Mouse (Mus musculus) heart, adult 2 months (tissue): ENCODE measurements around the gene Hmgb4. TPM values are rescaled to one million over a fixed set of nuclear protein-coding genes. Genes with fewer than 3 reads are reported as not detected.

ENCODE experiments used
- DNase-seq, 2 experiments: peaks; one replicate each; pipeline ENCODE4 v3.0.0; 2021
- H3K27ac ChIP-seq: fragments of 200-600 bp; 2 replicates; pipeline ENCODE4 v1.8.1; 2022
- H3K27me3 ChIP-seq: fragments of 200-500 bp; 2 replicates; pipeline ENCODE4 v1.6.1; 2012; ENCODE audit warnings: mild to moderate bottlenecking, low read length, inconsistent platforms, mixed read lengths; ENCODE audit not compliant: control insufficient read depth, insufficient read depth
- H3K36me3 ChIP-seq: fragments of 200-500 bp; 2 replicates; pipeline ENCODE4 v1.6.1; 2012; ENCODE audit warnings: low read length, inconsistent platforms; ENCODE audit not compliant: control insufficient read depth, insufficient read depth
- H3K4me1 ChIP-seq: fragments of 200-500 bp; 2 replicates; pipeline ENCODE4 v1.6.1; 2011; ENCODE audit warnings: low read length; ENCODE audit not compliant: control insufficient read depth, insufficient read depth
- H3K4me3 ChIP-seq: fragments of 200-600 bp; 2 replicates; pipeline ENCODE4 v1.8.1; 2022
- H3K79me2 ChIP-seq: fragments of 200-500 bp; replicated peaks from 2 replicates; pipeline ENCODE4 v1.6.1; 2012; ENCODE audit warnings: mild to moderate bottlenecking, inconsistent platforms, low read length, moderate library complexity, mixed read lengths; ENCODE audit not compliant: control insufficient read depth, insufficient read depth
- H3K9ac ChIP-seq: fragments of 200-500 bp; 2 replicates; pipeline ENCODE4 v1.6.1; 2012; ENCODE audit warnings: low read depth, mild to moderate bottlenecking, control low read depth, inconsistent platforms, low read length, mixed read lengths
- CTCF ChIP-seq: fragments of 200-600 bp; IDR thresholded peaks from 2 replicates; pipeline ENCODE4 v1.8.1; 2022; ENCODE audit warnings: antibody characterized with exemption, mild to moderate bottlenecking, moderate library complexity
- EP300 ChIP-seq: fragments of 200-500 bp; IDR thresholded peaks from 2 replicates; pipeline ENCODE4 v1.6.1; 2011; ENCODE audit warnings: low read depth, low read length, control low read depth; ENCODE audit not compliant: insufficient read depth
- POLR2A ChIP-seq: fragments of 200-500 bp; IDR thresholded peaks from 2 replicates; pipeline ENCODE4 v1.6.1; 2011; ENCODE audit warnings: mild to moderate bottlenecking, low read depth, low read length, control low read depth; ENCODE audit not compliant: insufficient read depth
- WGBS: fragments of 180-500 bp; shearing (Covaris S2); methylation state at CpG from one replicate; pipeline ENCODE4 v1.1.7; 2018; 5-methylcytosine and 5-hydroxymethylcytosine counted together
- intact Hi-C: fragments of 180-260 bp; cut with DNase I; formaldehyde crosslinking; loops from one replicate; pipeline ENCODE4 v1.15.1; 2025
- polyA plus RNA-seq: library from polyadenylated mRNA; depleted of rRNA; stranded (reverse); fragments of >200 nt; gene quantifications from 2 replicates; pipeline ENCODE4 v1.2.3, GENCODE M21; 2012
- total RNA-seq, 2 experiments: library from RNA; stranded (reverse); gene quantifications; 2 replicates each; pipeline ENCODE4 v1.2.3; 2021

Gene Hmgb4
- total and polyA plus RNA-seq, 3 experiments, result 0.25 TPM; not detected in 2

DNA sequence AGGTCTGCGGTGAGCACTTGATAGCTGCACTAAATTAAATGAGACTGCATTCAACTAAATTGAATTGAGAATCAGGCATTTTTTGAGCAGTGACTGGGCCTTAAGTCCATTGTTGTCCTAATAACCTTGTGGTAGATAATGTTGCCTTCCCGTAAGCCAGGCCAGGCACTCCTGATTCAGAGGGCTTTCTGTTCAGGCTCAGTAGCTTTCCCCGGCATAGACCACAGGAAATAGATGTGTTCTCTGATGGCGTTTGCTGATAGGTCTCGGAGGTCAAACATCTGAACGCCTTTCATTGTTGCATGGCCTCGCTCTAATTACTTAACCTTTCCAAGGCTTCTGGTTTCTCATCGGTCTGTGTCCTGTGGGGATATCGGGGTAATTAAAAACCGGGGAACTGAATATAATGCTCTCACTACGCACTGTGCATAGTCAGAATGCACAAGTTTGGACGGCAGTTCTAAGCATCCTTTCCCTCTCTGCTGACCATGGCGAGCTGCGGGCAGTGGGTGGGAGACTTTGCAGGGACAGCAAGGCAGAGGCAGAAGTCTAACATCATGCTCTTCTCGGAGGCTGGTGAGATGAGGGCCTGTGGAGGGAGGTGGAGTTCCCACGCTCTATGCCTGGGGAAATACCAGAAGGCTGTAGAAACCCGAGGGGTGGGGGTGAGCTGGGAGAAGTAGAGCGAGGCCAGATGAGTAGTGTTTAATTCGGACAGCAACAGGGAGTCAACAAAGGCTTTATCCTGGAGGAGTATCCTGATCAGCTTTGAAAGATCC is 19.5 kb downstream of the Hmgb4 start:
- Histone ChIP-seq H3K79me2 (no peaks in the 10 kb centered on the region), H3K9ac (no peak overlapping the region), H3K36me3 (no peaks in the 10 kb centered on the region), H3K27ac (no peak overlapping the region), H3K27me3 (no peaks in the 10 kb centered on the region; the same call in 1 of the 2 replicates), H3K4me3 (no peak overlapping the region), H3K4me1 (no peaks in the 10 kb centered on the region)
- no peak for DNase-seq
- intact Hi-C loops, result no loop called here
- TF ChIP-seq CTCF (no peak), POLR2A (no peak), EP300 (no peak)
- WGBS, result 46% methylated on average over 19 of the region's 19 CpGs

- Histone ChIP-seq H3K79me2 (no peaks in the 10 kb centered on the region), H3K4me3 (no peak overlapping the region), H3K36me3 (no peaks in the 10 kb centered on the region), H3K27me3 (no peaks in the 10 kb centered on the region; the same call in 1 of the 2 replicates), H3K4me1 (no peaks in the 10 kb centered on the region), H3K9ac (no peak overlapping the region), H3K27ac (no peak overlapping the region)
- intact Hi-C loops, result no loop called here
- TF ChIP-seq EP300 (no peak), CTCF (no peak), POLR2A (no peak)
- WGBS, result 55% methylated on average over 1 of the region's 1 CpGs
- no peak for DNase-seq
These were observed 21.6 kb downstream of the Hmgb4 start for GRCm38 (mm10) chr4:128239113-128239512.

DNA sequence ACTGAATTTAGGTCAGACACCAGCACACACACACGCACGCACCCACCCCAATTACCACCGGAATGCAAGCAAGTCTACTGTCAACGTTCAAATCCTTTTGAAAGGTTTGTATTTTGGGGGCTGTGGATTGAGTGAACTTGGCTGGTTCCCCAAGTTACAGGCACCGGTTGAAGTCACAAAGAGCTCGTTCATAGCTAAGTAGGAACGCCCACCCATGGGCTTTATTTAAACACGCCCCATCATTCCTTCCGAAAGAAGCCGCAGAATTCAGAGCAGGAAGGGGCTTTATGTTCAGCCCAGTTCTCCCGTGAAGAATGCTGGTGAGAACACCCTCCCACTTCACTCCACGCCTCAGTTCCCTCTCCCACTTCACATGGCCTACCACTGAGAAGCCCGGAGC is 27.3 kb downstream of the Hmgb4 start:
- Histone ChIP-seq H3K27me3 (no peaks in the 10 kb centered on the region), H3K27ac (no peak overlapping the region), H3K79me2 (no peaks in the 10 kb centered on the region), H3K36me3 (no peaks in the 10 kb centered on the region), H3K4me3 (no peak overlapping the region), H3K4me1 (no peaks in the 10 kb centered on the region), H3K9ac (no peak overlapping the region)
- TF ChIP-seq CTCF, result no peak
- no peak for TF ChIP-seq POLR2A
- TF ChIP-seq EP300, result no peak
- intact Hi-C loops, result no loop called here
- WGBS, result 79% methylated on average over 13 of the region's 13 CpGs
- no peak for DNase-seq

GRCm38 (mm10) chr4:128227377-128228316 is 33.1 kb downstream of the Hmgb4 start:
- no peaks in the 10 kb centered on the region for H3K27me3 ChIP-seq
- no peaks in the 10 kb centered on the region for H3K79me2 ChIP-seq
- H3K4me3 ChIP-seq, result no peak overlapping the region
- no peak for DNase-seq
- no peak for TF ChIP-seq CTCF
- no peak for TF ChIP-seq POLR2A
- no peak for TF ChIP-seq EP300
- 43% methylated on average over 13 of the region's 13 CpGs for WGBS
- H3K9ac ChIP-seq, result no peak overlapping the region
- H3K27ac ChIP-seq, result no peak overlapping the region
- H3K36me3 ChIP-seq, result no peaks in the 10 kb centered on the region
- intact Hi-C loops, result no loop called here
- no peaks in the 10 kb centered on the region for H3K4me1 ChIP-seq

GRCm38 (mm10) chr4:128224453-128224852 is 36.3 kb downstream of the Hmgb4 start:
- no peak for TF ChIP-seq EP300
- TF ChIP-seq CTCF, result no peak
- TF ChIP-seq POLR2A, result no peak
- no peak overlapping the region for H3K27ac ChIP-seq
- no peaks in the 10 kb centered on the region for H3K4me1 ChIP-seq
- no peaks in the 10 kb centered on the region for H3K79me2 ChIP-seq
- H3K36me3 ChIP-seq, result no peaks in the 10 kb centered on the region
- DNase-seq, result no peak
- no peak overlapping the region for H3K9ac ChIP-seq
- H3K27me3 ChIP-seq, result no peaks in the 10 kb centered on the region
- intact Hi-C loops, result no loop called here
- H3K4me3 ChIP-seq, result no peak overlapping the region
- WGBS, result 70% methylated on average over 6 of the region's 6 CpGs
